Mouse (Mus musculus) 416B (cell line): ENCODE measurements around the gene Srgap3.

Source experiments
- DNase-seq: peaks from one replicate; pipeline ENCODE4 v3.0.0; 2011; ENCODE audit warnings: low read depth

Srgap3 gene

DNA sequence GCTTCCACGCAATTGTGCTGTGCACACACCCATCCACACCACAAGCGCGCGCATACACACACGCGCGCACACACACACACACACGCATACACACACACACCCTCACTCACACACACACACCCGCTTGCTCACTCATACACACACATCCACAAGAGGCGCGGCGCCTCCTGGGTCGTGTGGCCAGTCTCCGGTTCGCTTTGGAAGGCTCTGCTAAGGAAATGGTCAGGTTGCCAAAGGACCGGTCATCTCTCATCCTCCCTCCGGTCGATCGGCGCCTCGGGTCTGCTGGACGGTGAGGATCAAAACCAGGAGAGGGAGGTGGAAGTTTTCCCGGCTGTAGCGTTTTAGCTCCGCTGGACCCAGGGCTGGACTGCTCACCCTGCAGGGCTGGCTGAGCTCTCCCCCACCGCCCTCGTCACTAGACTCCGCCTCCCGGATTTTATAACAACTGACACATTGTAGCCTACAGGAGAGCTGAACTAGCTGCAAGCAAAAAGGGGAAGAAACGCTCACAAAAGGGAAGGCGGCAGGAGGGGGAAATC, at the start of gene Srgap3:
TSS of gene Srgap3 (minus strand) at position 372 of the 542 bp plus-strand sequence.
- peak; percentile 63 for DNase-seq

DNA sequence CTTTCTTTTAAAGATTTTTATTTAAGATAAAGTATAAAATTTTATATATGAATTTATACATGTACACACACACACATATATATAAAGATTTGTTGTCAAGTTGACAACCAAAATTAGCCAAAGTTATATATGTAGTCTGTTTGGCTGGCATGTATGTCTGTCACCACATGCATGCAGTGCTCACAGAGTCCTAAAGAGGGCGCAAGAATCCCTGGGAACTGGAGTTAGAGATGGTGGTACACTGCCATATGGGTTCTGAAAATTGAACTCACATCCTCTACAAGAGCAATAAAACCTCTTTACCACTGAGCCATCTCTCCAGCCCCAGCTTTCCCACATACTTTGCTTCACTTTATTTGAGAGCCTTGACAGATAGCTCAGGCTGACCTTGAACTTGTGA, 48.6 kb upstream of the Srgap3 start:
- DNase-seq: no peak

DNA sequence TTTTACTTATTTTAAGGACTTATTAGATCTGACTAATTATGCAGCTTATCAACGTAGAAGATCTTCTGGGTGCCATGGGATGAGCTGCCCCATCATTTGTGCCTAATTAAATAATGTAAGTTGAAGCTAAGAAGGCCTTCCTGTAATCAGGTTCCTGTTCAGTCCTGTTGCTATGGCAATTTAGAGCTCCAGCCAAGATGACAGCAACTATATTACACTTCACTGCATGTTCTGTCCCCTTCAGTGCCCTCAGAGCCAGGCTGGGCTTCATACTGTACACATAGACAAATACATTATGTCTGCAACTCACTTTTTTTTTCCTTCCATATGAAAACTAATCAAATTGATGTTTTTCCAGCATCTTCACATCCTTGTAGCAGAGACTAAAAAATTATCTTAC, 43.1 kb upstream of the Srgap3 start:
- DNase-seq: no peak

DNA sequence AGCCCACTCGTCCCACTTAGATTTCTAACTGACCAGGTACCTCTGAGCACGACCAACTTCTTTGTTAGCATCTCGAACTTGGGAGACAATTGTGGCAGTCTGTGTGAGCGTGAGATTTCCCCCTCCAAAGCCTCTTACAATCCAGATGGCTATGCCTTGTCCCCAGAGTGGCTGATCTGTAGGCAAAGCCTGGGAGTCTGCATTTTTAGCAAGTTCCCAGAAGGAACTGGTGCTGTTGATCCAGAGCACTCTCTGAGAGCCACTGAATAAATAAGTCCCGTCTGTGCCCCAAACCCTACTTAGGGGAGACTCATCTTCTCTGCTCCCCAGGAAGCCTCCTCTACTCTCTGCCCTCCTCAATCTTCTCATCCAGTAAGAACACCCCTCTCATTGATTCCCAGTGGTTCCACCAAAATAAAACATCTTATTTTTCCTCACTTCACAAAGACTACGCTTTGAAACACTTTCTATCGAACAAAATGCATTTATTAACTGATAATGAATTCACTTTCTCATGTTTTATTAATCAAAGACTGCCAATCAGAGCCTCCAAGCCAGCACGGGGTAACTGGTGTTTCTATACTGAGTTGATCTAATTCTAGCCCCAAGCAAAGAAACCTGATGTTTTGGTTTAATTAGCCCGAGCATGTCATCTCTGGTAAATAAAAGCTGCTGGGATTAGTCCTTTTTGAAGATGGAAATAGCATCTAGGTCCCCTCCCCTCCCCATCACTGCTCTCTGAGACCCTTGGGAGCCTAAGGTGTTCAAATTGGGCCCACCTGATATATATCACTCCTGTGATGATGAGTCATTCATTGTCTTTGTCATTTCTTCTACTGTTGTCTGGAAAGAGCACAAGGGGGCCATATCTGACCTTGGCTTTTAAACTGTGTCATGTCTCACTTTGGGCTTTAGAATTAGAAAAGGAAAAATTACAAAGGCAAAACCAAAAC, 38.6 kb upstream of the Srgap3 start:
- DNase-seq: no peak

DNA sequence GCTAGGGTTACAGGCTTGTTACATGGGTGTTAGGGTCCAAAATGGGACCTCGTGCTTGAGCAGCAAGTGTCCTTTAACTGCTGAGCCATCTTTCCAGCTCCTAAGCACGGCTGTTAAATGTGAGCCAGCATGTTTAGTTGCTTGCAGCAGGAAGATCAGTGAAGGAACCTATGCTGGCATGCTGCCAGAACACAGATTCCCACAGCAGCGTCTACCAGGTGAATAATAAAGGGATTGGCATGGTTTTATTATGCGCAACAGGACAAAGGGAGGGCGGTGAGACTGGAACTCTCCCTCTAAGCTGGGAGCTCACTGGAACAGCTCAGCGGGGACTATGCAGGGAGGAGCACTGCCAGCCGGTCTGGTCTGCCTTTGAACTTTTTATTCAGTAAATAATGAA, 35.2 kb upstream of the Srgap3 start:
- DNase-seq: no peak

DNA sequence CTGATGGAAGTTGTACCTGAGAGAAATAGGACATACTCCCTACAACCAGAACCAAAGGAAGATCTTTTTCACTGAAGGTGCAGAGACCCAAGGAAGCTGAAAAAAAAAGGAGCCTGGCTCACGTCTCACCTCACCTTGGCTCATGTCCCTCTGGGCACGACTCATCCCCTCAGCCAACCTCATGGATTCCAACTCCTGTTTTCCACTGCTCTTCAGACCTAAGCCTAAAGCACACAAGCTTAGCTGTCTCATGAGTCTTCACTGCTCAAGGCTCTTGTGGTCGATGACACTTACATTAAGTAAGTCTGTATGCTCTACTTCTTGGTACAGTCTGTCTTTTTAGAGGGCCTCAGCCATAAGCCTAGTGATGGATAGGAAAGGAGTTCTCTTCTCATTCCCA, 31.9 kb upstream of the Srgap3 start:
- no peak for DNase-seq

DNA sequence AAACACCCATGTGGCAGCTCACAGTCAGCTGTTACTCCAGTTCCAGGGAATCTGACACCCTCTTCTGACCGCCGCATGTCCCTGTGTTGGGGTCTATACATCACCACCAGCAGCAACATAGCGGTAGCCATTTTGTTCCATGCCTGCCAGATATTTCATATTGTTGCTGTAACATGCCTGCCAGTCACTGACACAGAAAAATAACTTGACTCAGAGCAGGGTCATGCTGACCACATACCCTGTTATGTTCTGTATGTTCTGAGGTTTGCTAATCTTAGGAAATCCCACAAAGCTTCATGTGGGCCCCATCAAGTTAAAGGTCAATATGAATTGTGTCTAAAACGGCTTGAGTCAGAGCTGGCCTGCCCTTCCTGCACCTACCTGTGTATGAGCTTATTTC, 30.2 kb upstream of the Srgap3 start:
- DNase-seq: no peak

DNA sequence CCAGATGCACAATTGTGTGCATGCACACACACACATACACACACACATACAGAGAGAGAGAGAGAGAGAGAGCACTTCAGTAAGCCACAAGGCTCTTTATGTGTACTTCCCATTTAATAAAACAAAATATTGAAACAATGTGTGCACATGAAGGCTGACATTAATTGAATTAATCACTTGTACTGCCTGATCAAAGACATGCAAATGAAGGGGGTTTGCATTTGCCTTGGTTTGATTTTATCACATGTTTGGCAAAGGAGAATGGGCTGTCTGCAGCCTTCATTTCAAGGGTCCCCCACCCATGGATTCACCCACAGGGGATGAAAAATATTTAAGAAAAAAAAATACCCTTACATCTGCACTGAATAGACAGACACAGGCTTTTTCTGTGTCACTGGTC, 29.5 kb upstream of the Srgap3 start:
- DNase-seq: no peak

DNA sequence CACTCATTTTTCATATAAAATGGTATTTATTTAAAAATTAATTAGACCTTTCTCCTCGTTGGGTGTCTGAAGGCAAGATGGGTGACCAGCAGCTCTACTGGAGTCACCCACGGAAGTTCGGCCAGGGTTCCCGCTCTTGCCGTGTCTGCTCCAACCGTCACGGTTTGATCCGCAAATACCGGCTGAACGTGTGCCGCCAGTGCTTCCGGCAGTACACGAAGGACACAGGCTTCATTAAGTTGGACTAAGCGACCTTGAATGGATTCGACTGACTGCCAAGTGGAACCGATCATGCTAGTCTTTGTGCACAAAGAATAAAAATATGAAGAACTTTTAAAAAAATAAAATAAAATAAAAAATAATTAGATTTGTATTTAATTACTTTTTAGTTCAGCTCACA, 29.1 kb upstream of the Srgap3 start:
- no peak for DNase-seq

DNA sequence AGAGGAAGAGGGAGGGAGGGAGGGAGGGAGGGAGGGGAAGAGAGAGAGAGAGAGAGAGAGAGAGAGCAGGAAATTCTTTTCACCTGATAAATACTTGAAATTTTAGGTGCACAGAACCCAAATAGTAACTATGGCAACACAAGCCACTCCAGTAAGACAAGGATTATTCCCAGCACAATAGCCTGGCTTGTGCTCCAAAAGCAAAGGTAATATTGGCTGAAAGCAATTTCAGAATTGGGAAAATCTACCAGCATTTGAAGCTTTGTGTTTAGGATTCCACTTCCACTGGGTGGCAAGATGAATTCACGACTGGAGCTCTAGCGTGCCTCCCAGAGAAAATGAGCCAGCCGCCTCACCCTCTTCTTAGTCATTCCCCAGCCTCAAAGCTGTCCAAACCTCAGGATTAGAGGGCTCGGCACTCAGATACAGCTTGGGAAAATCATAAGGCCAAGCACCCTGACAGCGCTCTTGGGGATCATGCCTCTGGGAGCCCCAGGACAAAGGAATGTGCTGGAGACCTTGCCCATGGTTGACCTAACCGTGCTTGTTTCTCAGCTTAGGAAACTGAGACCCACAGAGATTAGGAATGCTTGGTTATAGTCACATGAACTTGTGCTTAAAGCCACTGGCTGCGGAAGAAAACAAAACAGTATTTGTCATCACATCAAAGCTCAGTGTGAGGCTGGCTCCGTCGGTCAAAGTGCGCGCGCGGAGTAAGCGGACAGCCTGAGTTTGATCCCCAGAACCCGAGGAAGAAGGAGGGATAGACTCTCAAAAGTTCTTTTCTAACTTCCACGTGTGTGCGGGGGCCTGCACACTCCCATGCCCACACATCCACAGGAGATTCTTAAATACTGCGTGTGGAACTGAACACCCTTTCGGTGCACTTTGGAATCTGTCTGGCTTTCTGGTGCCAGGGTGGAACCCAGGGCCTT, 27.0 kb upstream of the Srgap3 start:
- DNase-seq: no peak

DNA sequence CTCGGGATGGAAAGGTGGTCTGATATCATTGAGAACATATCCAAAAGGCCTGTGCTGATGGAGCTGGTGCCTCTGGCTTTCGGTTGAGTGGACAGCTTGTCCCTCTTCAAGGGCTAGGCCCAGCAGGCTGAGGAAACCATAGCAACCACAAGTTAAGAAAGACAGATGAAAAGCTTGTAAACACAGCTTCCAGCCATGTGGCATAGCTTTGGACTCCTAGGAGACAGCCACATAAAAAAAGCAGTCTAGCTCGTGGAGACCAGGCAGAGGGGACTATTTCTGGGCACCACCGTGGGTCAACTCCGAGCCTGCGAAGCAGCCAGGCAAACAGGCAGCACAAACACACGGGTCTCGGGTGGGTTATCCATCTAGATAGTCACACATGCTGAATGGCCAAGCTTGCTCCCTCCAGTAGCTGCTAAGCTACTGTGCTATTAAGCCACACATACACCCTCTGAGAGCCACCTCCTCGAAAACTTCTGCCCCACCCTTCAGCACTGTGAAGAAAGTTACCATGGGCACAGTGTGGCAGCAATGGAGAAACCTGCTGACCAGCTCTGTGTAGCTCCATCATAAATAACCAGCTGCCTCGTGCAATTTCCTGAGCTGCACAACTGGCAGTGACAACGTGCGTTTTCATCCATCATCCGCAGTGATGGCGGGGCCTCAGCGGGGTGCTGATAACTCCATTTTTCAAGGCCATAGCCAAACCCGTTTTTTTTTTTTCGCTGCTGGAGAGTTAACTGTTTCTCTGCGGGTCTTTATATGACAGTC, 26.0 kb upstream of the Srgap3 start:
- DNase-seq: no peak

DNA sequence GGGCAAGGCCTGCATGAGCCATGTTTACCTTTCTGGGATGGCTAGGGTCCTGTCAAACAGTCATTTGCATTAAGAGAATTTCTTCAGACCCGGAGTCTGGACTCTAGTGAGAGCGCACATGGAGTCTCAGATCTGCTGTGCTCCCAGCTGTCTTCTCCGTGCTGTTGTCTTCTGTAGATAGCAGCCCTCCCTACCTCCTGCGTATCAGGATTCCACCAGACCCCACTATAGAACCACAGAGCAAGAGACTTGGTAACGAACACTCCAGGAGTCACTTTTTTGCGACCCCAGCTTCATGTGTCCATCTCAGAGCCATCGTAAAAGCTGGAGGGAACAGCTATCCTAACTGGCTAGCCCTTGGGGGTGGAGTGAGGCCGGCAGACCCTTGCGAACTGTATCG, 25.1 kb upstream of the Srgap3 start:
- no peak for DNase-seq

DNA sequence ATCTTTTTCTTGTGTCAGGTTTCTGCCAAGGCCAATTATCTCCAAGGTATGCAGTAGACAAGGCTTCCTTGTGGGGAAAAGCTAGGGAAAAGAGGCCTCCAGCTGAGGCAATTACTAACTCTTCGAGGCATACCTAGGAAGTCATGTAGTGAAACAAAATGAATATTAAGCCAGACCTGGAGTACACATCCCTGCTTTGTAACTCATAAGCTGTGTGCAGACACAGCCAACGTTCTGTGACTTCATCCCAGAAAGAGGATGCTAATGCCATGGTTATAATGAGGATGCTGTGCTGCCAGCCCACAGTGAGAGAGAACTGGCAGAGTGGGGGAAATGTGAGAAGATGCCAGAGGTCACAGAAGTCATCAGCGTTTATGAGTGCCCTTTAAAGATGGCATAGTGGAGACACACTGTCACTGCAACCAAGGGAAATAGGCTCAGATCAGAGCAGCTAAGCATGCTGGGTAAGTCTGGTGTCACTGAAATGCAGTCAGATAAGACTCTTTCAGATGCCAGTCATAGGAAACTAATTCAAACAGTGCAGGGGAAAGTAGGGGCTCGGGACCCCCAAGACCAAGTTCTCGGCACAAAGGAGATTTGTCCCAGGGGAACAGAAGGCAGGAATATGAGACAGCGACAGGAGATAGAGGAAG, 24.2 kb upstream of the Srgap3 start:
- no peak for DNase-seq

DNA sequence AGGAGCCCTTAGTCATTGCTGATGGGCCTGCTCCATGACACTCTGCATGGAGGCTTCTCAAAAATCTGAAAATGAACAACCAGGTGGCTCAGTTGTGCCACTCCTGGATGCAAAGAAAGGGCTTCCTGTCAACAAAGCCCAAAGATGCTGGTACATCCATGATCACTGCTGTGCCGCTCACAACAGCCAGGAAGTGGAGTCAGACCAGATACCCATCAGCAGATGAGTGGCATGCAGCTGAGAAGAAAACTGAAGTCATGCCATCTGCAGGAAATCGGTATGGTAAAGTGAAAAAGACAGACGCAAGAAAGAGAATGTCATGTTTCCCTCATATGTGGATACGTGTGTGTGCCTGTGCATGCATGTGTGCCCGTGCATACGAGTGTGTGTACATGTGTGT, 20.3 kb upstream of the Srgap3 start:
- DNase-seq: no peak

DNA sequence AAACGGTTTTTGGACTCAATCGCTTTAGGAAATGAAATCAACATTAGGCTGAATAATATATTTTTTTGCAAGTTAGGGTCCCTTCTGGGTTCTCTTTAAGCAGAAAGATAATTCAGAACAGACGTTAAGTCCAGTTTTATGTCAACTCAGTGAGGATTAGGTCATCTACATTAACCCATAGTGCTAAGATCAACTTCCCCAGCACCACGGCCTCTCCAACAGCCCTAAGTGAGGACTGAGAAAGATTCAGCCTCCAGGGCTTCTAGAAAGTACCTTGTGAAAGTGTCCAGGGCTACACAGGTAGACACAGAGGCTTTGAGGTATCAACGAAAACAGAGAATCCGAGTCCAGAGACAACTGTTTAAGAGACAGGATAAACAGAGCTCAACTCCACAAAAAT, 11.3 kb upstream of the Srgap3 start:
- no peak for DNase-seq

DNA sequence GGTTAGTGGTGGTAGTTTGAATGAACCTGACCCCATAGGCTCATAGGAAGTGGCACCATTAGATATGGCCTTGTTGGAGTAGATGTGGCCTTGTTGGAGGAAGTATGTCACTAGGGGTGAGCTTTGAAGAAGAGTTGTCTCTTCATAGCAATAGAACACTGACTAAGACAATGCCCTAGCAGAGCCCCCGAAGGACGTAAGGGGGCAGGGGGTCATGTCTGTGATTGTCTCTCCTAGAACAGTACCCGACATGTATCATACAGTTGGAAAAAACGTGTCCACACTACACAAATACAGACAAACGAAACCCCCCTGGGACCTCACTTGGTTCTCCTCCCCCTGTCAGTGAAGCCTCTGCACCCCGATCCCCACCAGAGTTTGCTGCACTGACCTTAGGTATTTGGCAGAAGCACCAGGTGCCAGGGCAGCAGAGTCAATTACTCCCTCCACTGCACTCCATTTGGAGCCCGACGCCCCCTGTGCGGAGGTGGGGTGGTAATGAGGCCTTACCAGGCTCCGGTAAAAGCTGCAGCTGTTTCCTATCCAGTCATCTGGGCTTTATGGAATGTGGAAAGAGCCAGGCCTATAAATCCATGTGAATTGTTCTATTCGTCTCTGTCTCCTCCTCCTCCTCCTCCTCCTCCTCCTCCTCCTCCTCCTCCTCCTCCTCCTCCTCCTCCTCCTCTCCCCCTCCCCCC, 10.7 kb upstream of the Srgap3 start:
- DNase-seq: no peak

DNA sequence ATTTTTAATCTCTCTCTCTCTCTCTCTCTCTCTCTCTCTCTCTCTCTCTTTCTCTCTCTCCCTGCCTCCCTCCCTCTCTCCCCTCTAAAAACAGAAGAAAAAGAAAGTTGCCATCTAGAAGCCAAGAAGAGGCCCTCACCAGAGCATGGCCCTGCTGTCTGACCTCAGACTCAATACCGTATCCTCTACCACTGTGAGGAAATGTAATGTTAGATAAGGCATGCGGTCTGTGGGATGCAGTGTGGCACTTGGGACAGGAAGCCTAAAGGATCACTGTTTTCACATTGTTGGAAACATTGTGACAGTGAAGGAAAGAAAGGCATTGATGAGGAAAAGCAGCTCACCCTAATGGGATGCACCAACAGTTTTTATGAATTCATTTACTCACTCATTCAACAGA, 8.7 kb upstream of the Srgap3 start:
- DNase-seq: peak; percentile 70

DNA sequence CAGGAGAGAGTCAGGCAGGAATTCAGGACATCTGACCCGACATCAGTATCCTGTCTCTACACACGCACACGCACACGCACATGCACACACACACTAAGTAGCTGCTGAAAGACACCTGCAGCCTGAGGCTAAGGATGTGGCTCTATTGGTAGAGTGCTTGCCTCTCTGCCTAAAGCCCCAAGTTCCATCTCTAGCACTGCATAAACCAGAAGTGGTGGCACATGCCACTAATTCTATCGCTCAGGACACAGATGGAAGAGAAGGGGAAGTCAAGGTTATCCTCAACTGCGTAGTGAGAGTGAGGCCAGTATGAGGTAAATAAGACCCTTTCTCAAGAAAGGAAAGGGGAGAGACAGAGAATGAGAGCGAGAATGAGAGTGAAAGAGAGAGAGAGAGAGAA, 6.8 kb upstream of the Srgap3 start:
- no peak for DNase-seq

DNA sequence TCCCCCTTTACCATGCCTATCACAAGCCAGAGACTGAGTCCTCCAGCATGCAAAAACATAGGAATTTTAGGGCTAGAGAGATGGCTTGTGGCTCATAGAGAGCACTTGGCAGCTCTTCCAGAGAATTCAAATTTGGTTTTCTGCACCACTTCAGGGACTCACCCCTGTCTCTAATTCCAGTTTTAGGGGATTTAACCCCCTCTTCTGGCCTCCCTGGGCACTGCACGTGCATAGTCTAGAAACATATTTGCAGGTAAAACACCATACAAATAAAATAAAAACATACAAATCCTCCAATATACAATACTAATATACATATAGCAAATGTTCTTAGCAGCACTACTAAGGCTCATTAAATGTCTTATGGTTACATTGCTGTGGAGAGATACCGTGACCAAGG, 4.2 kb upstream of the Srgap3 start:
- no peak for DNase-seq

DNA sequence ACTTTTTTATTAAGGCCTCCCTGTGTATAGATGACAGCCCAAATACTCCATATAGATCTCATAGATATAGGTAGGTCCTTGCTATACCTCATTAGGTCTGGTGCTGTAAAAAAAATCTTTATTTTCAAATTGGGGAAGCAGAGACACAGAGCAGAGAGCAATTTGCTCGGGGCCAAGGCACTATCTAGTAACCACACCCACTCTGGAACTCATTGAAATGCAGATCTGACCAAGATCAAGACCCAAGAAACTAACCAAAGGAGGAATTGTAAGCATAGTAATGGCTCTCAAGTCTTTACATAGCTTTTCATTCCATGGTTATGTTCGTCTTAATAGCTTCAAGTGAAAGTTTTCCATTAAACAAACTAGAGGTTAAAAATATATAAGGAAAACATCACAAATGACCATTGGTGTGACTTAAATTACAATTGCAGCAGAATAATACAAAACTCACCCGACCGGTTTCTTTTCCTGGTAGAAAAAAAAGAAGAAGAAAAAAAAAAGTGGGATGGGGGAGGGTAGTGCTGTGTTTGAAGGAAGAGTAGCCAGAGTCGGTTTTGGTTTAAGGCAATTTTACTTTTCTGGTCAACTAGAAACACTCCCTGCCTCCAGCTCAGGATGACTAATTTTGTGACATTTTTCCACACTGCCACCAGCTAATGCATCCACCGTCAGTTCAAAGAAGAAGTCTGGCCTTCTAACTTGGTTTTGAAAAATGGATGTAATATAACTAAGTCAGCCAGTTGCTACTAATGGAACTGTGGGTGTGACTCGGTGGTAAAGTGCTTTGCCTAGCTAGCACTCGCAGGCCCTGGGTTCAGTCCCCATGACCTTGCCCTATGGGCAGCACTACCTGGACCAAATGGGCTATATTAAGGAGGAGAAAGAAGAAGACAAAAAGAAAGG, 3.4 kb upstream of the Srgap3 start:
- DNase-seq: no peak
